Mouse (Mus musculus) left cerebral cortex, adult 9 months (tissue): ENCODE measurements around the gene Pkp4.

Experiments used
- DNase-seq, 2 experiments: peaks; one replicate each; pipeline ENCODE4 v3.0.0; 2022; ENCODE audit warnings: low spot score in 2 of 2

Pkp4 gene

DNA sequence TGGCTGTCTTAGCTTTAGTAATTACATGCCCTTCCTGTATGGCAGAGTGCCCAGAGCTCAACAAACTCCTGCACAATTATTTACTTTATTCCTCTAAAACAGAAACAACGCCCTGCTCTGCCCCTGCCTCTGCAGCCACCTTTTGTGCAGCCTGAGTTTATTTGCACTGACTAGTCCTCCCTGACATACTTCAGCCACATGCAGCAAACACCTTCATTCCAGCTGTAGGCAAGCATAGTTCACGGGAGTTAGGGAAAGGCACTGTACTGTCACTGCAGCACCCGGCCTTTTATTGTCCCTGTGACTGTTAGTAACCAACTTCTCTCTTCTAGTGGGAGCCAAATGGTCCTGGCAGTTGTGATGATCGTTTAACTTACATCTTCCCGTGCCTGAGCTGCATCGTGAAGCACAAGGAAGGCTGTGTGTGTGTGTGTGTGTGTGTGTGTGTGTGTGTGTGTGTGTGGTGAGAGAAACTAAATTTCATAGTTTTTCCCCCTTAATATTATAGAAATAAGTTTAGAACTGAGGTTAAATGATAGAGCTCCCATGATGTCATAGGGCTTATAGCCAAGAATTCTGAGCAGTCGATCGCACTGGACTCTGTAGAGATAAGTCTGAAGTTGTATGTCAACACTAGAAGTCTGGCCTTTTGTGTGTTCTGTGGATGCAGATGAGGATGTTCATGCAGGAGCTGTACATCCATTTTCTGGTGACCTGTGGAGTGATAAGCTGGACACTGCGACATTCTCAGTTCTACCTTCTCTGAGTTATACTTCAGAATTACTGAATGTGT, 59.5 kb downstream of the Pkp4 start:
- DNase-seq, result no peak

DNA sequence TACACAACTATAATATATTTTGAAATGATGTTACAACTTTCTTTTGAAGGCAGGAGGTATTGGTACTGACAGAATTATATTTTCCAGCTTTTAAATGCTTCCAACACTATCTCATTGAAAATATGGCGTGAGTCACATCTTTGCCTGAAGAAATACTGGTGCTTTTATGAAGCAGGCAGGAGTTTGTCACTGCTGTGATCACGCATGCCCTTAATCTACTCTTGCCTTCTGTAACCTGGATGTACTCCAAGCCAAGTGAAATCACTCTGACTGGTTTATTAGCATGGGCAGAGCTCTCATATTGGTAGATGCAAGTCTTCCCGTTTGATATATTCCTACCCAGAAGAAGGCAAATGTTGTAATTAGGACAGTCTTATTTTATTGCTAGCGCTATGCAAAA, 65.7 kb downstream of the Pkp4 start:
- DNase-seq, result no peak

DNA sequence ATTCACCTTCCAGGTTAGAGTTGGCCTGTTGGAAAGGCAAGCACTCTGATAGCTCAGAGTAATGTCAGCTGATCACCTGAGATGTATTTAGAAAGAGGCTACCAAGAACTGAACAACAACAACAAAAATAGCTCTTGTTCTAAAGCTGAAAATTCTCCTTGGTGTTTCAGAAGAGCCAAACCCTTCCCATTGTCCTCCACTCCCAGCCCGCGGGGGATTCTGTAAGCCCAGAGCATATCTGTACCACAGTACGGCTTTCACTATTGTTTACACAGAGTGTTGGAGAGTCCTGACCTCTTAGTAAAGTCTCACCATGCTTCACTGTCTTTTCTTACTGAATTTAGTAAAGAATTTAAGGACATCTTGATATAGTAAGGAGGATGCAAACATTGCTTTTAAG, 66.4 kb downstream of the Pkp4 start:
- no peak for DNase-seq

DNA sequence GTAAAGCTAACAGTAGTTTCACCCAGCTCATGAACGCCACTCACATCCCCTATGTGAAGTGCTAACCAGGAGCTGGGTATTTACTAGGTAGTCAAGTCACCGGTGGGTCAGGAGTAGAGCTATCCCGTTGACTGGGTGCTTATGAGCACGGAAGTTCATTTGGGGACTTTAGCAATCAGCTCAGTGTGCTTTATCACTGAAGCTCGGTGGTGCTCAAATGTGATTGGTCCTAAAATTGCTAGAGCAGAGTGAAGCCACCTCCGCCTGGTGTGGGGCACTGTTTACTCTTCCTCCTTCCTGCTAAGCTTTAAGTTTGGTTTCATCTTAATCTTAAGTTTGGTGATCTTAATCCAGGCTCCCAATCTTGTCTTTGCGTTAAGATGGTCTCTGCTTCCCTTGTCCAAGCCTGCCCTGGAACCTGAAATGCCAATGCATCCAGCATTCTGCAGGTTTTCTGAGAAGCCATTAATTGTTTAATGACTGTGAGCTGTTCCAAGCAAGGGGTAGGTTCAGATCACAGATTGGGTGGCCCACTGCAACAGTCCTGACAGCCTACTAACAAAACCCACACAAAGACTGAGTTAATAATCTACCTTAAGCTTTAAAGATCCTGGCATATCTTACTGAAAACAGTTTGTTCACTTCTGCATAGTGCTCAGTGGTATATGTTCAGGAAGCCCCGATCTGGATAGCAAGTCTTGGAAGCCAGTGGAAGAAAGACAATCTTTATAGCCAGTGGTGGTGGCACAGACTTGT, 67.0 kb downstream of the Pkp4 start:
- DNase-seq, result no peak

DNA sequence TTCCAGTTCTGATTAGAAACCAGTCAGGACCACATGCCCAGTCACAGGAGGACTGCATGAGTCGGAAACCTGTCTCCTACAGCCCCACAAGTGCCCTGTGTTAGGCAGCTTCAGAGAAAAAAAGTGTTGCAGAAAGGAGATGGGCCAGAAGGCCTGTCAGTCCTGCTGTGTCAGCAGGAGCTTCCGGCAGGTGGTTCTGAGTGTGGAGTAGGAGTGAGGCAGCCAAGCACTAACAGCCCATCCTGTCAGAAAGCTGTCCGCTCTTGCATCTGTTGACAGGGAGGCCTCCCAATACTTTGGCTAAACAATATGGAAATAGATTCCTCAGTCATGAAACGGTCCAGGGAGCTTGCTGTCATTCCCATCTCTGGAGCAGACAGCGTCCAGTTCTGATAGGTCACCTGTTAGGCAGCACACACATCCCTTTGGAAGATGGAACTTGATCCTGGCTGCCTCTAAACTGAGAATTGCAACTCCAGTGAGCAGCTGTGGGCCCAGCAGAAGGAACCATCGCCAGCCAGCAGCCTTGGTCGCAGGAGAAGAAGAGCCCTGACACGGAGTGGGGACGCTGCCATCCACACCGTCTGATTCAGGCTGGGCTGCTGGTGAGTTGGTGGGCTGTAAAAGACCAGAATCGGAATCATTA, 68.7 kb downstream of the Pkp4 start:
- no peak for DNase-seq

DNA sequence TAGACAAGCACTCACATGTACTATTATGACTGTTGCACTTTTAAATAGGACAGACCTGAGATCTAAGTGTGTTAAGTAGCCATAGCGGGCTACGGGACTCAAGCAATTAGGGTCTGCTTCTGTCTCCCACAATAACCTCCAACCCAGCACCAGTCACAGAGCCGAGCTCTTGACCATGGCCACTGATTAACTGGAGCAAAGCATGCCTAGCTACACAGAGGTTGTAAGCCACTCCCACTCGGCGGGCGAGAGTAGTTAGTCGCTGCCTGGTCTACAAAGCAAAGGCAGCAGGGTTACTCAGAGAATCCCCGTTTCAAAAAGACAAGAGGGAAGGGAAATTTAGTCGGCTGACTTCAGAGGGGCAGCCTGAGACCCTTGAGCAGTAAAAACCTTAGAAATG, 70.0 kb downstream of the Pkp4 start:
- no peak for DNase-seq

DNA sequence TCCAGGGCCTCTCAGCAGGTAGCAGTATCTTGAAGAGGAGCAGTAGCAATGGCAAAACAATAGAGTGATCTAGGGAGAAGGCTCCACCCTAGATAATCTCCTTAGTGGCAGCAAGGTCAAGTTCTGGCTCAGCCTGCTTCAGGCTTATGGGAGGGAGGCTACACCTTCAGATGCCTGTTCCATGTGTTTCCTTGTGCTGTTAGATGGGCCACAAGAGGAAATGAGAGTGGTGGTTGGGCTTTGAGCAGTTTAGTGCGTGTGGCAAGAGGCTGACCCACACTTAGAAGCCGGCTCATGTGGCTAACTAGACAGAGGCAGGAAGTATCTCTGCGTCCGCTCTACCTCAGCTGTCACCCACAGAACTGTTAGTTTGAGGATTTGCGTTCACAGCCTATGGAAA, 70.9 kb downstream of the Pkp4 start:
- DNase-seq, result no peak

DNA sequence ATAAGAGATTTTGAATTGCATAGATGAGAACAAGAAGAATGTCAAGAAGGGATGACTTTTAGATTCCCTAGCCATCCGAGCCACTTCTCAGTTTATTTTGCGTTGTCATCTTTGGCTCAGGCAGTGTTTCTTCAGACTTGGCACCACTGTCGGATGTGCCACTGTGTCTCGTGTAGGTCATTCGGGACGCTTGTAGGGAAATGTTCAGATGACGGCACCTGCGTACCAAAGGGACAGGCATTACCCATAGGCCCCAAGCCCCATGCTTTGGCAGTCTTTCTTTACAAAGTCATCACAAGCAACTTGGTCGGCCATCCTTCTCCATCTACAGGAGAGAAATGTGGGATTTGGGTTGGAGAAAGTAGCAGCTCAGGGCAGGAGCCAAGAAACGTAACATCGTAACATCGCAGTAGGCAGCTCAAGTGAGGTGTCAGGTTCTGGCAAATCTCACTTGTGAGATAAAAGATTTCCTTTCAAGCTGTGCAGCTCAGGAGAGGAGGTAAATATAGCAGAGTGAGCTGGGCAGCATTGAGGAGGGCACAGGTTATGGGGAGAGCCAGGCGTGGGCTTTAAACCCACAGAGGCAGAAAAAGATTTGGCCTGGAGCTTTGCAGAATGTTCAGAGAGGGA, 72.8 kb downstream of the Pkp4 start:
- no peak for DNase-seq

DNA sequence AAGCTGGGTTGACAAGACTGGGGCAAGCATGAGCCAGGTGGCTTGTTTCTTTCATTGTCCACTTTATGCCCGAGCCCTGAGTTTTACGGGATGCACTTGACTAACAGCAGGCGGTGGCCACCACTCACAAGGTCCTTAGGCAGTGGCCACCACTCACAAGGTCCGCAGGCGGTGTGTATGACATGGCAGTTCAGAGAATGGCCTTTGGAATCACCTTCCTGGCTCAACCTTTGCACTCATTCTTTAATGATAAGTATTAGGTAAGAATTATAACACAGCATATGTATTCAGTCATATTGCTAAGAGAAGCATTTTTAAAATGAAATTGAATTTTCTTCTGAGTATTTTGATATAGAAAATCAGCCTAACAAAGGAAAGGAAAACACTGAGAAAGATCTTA, 73.3 kb downstream of the Pkp4 start:
- no peak for DNase-seq

DNA sequence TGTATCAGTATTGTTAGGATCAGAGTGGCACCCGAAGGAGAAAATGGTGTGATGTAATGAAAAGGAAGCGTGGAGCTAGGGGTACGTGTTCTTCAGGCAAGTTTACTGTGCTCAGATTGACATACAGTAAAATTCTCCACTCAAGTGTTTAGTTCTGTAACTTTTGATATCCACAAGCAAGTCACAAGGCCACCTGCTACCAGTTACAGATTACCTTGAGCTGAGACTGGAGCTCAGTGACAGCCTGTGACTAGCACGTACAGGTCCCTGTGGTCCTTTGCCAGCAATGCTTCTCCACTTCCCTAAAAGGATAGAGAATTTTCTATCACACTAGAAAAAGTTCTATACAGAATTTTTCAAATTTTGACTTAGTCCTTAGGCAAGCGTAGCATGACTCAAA, 73.9 kb downstream of the Pkp4 start:
- DNase-seq, result no peak

DNA sequence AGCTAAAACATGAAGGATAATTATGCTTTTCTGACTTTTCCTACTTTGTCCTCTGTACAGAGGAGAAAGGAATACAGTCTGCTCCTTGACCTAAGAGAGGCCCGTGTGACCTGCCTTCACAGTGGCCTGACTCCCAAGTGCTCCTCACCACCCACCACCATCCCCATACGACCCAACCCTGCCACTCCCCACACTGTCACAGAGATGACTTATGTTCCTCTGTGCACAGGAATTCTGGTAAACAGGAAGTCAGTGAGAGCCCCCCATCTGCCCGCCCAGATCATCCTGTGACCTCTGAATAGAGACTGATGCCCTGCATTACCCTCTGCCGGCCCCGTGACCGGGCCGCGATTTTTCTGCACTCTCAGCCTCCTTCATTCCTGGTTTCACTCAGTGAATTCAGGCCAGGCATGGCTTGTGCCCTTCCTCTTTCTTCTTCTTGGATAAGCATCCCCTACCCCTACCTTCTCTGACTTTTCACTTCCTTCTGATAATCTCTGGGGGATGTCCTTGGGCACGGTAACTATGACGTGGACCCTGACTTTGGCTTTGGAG, 79.3 kb downstream of the Pkp4 start:
- no peak for DNase-seq

DNA sequence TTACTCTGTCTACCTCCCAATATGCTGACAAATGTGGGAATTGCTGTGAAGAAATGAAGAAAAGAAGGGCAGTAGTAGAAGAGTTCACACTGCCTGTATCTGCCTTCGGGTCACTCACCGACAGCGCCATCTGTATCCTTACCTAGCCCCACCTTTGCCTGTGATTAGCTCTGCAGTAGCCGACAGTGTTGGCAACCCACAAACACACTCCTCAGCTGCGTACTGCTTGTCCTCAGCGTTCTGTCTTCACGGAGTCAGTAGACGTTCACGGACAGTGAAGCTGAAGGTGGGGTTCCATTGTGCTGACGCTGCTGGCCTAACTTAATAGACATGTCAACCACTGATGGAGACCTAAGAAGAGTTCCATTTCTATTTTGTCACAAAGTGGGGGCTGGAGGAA, 81.5 kb downstream of the Pkp4 start:
- DNase-seq, result no peak

DNA sequence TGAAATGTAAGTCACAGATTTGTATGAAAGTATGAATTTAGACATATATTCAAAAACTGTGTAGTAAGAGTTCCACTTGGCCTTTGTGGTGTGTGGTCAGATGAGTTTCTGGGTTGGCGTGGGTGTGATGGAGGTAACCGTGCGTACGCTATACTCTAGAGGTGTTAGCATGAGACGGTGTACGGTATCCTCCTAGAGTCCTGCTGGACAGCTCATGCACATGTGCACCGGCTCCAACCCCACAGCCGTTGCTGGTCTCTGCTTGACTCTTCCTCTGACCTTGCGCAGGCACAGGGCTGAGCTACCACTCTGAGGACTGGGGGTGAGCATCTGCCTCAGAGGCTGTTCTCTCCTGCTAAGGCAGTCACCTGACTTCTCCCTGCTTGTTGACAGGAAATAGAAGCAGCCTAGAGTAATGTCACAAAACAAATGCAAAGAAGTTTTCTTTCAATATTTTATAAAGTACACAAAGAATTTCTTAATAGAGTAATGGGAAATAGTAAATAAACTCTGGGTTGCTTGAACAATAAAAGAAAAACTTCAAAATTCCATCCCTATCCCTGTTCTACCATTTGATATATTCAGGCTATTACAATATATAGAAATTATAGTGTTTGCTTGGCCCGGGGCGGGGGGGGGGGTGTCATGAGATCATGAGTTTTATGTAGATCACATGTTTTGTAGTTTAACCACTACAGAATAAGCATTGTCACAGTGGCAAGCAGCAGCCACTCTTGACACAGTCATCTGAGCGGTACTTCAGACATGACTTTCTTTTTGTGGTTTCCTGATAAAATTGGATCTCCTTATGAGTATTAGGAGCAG, 83.8 kb downstream of the Pkp4 start:
- DNase-seq, result no peak

DNA sequence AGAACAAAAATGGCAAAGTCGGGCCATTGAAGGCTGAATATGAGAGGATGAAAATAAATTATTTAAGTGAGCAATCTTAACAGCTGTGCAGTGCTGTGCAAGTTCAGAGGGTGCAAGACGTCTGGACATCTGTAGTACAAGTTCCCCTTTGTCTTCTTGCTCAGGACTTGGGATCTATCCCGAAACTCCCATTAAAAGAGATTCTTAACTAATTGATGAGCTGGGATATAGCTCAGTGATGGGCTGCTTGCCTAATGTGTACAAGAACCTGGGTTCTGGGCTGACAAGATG, 84.4 kb downstream of the Pkp4 start:
- DNase-seq, result no peak

DNA sequence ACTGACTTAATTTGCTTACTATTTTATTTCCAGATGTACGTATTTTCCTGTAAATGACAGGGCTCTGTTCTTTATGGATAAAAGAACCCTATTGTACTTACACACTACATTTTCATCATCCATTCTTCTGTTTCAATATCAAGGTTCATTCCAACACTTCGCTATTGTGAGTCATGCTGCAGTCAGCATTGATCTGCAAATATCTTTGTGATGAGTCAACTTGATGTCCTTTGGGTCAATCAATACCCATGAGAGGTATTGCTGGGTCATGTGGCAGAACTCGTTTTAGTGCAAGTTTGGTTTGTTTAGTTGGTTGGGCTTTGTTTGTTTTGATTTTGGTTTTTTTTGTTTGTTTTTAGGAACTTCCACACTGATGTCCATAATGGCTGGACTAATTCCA, 88.2 kb downstream of the Pkp4 start:
- DNase-seq, result no peak

DNA sequence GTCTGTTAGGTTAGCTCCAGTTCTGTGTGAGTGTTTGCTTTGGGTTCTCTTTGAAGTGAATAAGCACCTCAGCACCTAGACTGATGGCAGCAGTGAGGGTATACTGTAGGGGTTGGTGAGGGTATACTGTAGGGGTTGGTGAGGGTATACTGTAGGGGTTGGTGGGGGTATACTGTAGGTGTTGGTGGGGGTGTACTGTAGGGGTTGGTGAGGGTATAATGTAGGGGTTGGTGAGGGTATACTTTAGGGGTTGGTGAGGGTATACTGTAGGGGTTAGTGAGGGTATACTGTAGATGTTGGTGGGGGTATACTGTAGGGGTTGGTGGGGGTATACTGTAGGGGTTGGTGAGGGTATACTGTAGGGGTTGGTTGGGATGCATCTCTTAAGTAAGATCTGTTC, 92.2 kb downstream of the Pkp4 start:
- no peak for DNase-seq

DNA sequence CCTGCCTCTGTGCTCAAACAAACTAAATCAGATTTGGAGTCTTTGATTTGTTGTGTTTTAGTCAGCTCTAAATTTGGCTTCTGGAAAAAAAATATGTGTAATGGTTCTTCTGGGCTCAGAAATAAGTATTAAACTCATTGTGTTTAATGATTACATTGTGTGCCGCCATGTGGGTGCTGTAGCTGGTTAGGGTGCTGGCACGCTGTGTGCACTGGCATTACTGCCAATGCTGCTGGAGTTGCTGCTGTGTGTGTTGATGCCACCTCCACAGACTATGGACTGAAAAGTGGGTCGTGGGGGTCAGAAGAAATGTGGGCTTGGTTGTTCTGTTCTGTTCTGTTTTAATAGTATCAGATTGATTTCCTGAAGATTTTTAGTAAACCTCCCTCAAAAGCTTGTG, 92.8 kb downstream of the Pkp4 start:
- DNase-seq, result no peak

DNA sequence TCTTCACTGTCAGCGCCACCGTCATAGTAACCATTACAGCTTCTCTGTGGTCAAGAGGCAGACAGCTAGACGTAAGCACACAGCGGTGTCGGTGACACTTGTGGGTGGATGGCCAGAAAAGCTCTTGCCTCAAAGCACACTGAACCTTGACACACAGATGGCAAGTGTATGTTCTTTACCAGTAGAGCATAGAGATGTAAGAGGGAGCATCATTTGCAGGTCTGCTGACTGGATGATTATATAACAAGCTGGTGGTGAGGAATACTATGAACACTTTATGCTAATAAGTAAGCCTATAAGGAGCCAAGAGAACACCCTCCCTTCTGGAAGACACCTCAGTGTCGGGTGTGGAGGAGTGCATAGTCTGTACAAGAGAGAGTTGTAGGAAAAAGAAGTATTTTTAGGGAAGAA, 98.2 kb downstream of the Pkp4 start:
- peak; percentile 61 to 73 for DNase-seq

DNA sequence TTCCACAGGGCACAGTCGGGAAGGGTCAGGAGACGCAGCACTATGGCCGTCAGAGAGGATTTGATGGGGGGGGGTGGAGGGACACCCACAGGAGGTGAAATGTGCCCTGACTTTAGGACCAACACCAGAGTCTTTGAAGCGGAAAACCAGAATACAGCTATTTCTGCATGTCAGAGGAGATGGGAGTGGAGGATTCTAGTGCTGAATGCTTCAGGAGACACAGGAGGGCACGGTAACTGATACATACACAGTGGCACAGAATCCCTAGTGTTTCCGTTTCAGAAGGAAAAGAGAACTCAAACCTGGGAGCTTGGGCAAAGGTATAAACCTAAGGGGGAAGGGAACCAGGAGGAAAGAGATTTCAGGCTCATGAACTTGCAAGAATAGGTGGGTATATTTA, 98.7 kb downstream of the Pkp4 start:
- no peak for DNase-seq

DNA sequence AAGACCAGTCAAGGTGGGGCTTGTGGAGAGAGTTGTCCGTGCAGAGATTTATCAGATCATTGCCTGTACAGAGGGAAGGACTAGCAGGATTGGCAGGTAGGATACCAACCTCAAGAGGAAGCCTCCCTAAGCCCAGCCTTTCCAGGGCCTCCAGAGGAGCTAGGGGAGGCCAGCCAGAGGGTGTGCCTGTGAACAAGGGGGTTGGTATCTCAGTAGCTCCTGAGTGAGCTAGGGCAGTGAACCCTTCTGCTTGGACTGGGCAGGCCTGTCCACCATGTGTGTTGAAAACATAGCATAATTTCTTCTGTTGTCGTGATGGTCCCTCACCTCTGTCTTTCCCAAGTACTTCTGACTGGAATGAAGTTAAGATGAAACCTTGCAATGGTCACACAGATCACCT, 100.6 kb downstream of the Pkp4 start:
- DNase-seq, result no peak

DNA sequence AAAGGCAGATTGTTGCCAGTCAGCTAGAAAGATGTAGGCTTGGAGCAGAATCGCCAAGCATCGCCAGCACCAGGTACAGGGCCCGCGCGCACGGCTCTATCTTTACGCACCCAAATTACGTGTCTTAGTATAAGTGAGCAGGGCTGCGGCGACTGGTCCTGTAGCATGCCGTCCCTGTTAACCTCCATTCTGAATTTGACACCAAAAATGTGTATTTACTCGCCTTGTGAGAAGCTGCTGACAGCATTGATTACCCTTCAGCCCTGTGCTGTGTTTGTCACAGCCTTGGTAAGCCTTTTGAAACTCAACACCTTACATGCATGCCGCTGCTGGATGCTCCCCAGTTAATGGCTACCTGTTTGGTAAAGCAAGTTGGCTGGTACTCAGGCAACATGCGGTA, 105.8 kb downstream of the Pkp4 start:
- DNase-seq, result no peak

DNA sequence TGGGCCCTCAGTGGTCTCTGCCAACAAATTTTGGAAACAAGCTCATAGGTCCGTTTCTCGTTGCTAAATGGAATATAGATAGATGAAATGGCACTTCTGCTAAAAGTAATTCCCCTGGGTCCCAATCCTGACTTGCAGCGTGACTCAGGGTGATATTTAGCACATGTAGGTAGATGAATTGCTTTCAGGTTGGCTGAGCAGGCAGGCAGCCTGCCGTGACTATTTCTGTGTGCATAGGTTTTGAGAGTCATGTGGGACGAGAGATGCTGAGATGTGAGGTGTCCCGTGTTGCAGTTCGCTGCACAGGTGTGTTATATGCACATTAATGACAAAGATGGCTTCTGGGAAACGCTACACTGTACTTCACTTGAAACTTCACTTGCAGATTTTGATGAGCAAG, 111.2 kb downstream of the Pkp4 start:
- DNase-seq, result no peak
